Mouse (Mus musculus) frontal cortex, adult 2 months (tissue): ENCODE data around the gene Tekt1. TPM values are rescaled to one million over a fixed set of nuclear protein-coding genes. Genes with fewer than 3 reads are reported as not detected.

Experiments
- polyA plus RNA-seq: library from polyadenylated mRNA; depleted of rRNA; stranded (reverse); fragments of >200 nt; gene quantifications from 2 replicates; pipeline ENCODE4 v1.2.3, GENCODE M21; 2012; rRNA removed

Tekt1 gene
- polyA plus RNA-seq, 1 experiment = 1.9 TPM

Other genes starting within 250 kb of the Tekt1 start
- 102 and 104 TPM in 2 replicates for gene Pitpnm3, start 226.7 kb downstream of the Tekt1 start, polyA plus RNA-seq
- gene Gm43951, start 155.6 kb downstream of the Tekt1 start, polyA plus RNA-seq = 8.0 and 8.1 TPM in 2 replicates
- 33.4 and 34.1 TPM in 2 replicates for gene 4933427D14Rik, start 155.0 kb downstream of the Tekt1 start, polyA plus RNA-seq
- 64.0 and 64.6 TPM in 2 replicates for gene Txndc17, start 154.9 kb downstream of the Tekt1 start, polyA plus RNA-seq
- gene Med31, start 146.8 kb downstream of the Tekt1 start, polyA plus RNA-seq = 27.1 and 28.9 TPM in 2 replicates
- gene Slc13a5, start 95.2 kb downstream of the Tekt1 start, polyA plus RNA-seq = 12.8 and 15.5 TPM in 2 replicates
- gene Xaf1, start 60.8 kb downstream of the Tekt1 start, polyA plus RNA-seq = 11.4 and 12.2 TPM in 2 replicates
- 0.06 TPM in 1 of 2 replicates, not detected in the other for gene Fbxo39, start 48.0 kb downstream of the Tekt1 start, polyA plus RNA-seq
- gene Smtnl2, start 49.3 kb upstream of the Tekt1 start, polyA plus RNA-seq = 2.8 and 3.2 TPM in 2 replicates
- 0.15 and 0.22 TPM in 2 replicates for gene Ggt6, start 73.1 kb upstream of the Tekt1 start, polyA plus RNA-seq
- gene Mybbp1a, start 78.9 kb upstream of the Tekt1 start, polyA plus RNA-seq = 55.3 and 61.4 TPM in 2 replicates
- 45.0 and 47.0 TPM in 2 replicates for gene Spns2, start 127.5 kb upstream of the Tekt1 start, polyA plus RNA-seq
- 0.54 and 0.71 TPM in 2 replicates for gene Spns3, start 188.1 kb upstream of the Tekt1 start, polyA plus RNA-seq
- 38.2 and 39.7 TPM in 2 replicates for gene Ube2g1, start 244.8 kb upstream of the Tekt1 start, polyA plus RNA-seq